Mouse (Mus musculus) stomach, postnatal 0 days (tissue): Measurements from ENCODE around the gene Chka. TPM values are rescaled to one million over a fixed set of nuclear protein-coding genes. Genes with fewer than 3 reads are reported as not detected.

Experiments used
- ATAC-seq: fragments of 200-750 bp; cut with Nextera tagmentation; 2 replicates; pipeline ENCODE4 v1.8.0; 2017; ENCODE audit not compliant: low FRiP score, low TSS enrichment
- DNase-seq: peaks from one replicate; pipeline ENCODE4 v3.0.0-alpha.2; 2016; ENCODE audit warnings: low spot score
- H3K27ac ChIP-seq: fragments of 300-500 bp; sonication (generic); replicated peaks from 2 replicates; pipeline ENCODE4 v1.5.1; 2014; ENCODE audit warnings: mild to moderate bottlenecking, control low read depth
- H3K27me3 ChIP-seq: fragments of 300-500 bp; sonication (generic); 2 replicates; pipeline ENCODE4 v1.6.1; 2014; ENCODE audit warnings: low read length; ENCODE audit not compliant: control insufficient read depth, insufficient read depth
- H3K36me3 ChIP-seq: fragments of 300-500 bp; sonication (generic); 2 replicates; pipeline ENCODE4 v1.6.1; 2014; ENCODE audit warnings: low read length, mixed read lengths; ENCODE audit not compliant: control insufficient read depth, insufficient read depth
- H3K4me1 ChIP-seq: fragments of 300-500 bp; sonication (generic); replicated peaks from 2 replicates; pipeline ENCODE4 v1.6.1; 2014; ENCODE audit warnings: antibody characterized with exemption; ENCODE audit not compliant: control insufficient read depth, insufficient read depth
- H3K4me2 ChIP-seq: fragments of 300-500 bp; sonication (generic); replicated peaks from 2 replicates; pipeline ENCODE4 v1.6.1; 2014; ENCODE audit warnings: low read depth, mild to moderate bottlenecking, control low read depth, moderate library complexity
- H3K4me3 ChIP-seq: fragments of 300-500 bp; sonication (generic); 2 replicates; pipeline ENCODE4 v1.5.1; 2014; ENCODE audit warnings: low read depth, low read length, control low read depth
- H3K9ac ChIP-seq: fragments of 300-500 bp; sonication (generic); 2 replicates; pipeline ENCODE4 v1.6.1; 2014; ENCODE audit warnings: mild to moderate bottlenecking, low read length, control low read depth, mixed read lengths
- H3K9me3 ChIP-seq: fragments of 300-500 bp; sonication (generic); 2 replicates; pipeline ENCODE4 v1.6.1; 2016; ENCODE audit warnings: low read length; ENCODE audit not compliant: control insufficient read depth
- CTCF ChIP-seq: IDR thresholded peaks from 2 replicates; pipeline ENCODE4 v1.5.1; 2016; ENCODE audit warnings: antibody characterized with exemption, low read depth, mild to moderate bottlenecking, moderate library complexity
- EP300 ChIP-seq: optimal IDR thresholded peaks from 2 replicates; pipeline ENCODE3; 2016; ENCODE audit warnings: antibody characterized with exemption
- WGBS: fragments of 180-500 bp; shearing (Covaris S2); extraction: QIAGEN DNeasy Blood & Tissue Kit; methylation state at CpG from one replicate; pipeline ENCODE4 v1.1.7; 2014; 5-methylcytosine and 5-hydroxymethylcytosine counted together
- polyA plus RNA-seq: library from polyadenylated mRNA; unstranded; fragments of >200 nt; fragmentation: Nextera tagmentation; extraction: Ambion mirVana; gene quantifications from 2 replicates; pipeline ENCODE4 v1.2.1, GENCODE M21; 2015

Chka gene
- polyA plus RNA-seq, 1 experiment from 2014 or later, result 21.2 TPM

DNA sequence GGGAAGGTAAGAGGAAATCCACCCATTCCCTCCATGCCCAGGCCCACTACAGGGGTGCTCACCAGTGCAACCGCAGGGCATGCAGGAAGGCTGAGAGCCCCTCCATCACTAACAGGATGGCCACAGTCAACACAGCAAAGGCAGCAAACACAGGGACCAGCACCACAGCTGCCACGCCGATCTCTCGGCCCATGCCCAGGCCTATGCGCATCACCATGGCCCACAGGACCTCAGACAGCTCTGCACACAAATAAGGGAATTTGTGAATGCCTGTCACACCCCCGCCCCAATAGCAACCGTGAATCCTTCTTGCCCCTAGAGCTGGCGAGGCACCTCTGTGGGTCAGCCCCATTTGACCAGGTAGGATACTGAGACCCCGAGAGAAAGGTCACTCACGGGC, 44.6 kb downstream of the Chka start:
- no peaks in the 10 kb centered on the region for H3K4me1 ChIP-seq
- no peak overlapping the region for H3K27ac ChIP-seq
- DNase-seq, result no peak
- no peak overlapping the region for H3K4me3 ChIP-seq
- no peaks in the 10 kb centered on the region for H3K27me3 ChIP-seq
- TF ChIP-seq CTCF (no peak), EP300 (no peak)
- H3K9me3 ChIP-seq, result no peaks in the 10 kb centered on the region
- WGBS, result 86% methylated on average over 10 of the region's 10 CpGs
- peaks cover 36% of the 10 kb centered on the region for H3K36me3 ChIP-seq
- no peak for ATAC-seq
- no peak overlapping the region for H3K4me2 ChIP-seq
- no peak overlapping the region for H3K9ac ChIP-seq

DNA sequence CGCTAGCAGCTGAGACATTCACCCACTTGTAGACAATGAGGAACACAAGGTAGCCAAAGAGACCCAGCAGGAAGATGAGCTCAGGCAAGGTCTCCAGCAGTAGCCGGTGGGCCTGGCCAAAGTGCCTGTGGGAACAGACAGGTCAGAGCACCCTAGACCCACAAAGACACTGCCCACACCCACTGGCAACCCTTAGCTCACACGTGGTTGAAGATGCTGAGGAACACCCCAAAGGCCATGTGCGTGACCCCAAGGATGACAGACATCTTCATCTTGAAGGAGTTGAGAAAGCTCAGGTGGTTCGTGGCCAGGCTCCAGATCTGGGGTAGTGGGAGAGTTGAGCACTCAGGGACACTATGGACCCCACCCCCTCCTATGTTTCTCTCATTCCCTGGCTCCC, 46.0 kb downstream of the Chka start:
- Histone ChIP-seq H3K4me3 (no peak overlapping the region), H3K36me3 (peaks cover 47% of the 10 kb centered on the region), H3K27me3 (no peaks in the 10 kb centered on the region), H3K4me1 (no peaks in the 10 kb centered on the region), H3K27ac (no peak overlapping the region), H3K9me3 (no peaks in the 10 kb centered on the region), H3K4me2 (no peak overlapping the region), H3K9ac (no peak overlapping the region)
- DNase-seq (no peak), ATAC-seq (no peak)
- WGBS, result 90% methylated on average over 5 of the region's 5 CpGs
- no peak for TF ChIP-seq CTCF
- no peak for TF ChIP-seq EP300

DNA sequence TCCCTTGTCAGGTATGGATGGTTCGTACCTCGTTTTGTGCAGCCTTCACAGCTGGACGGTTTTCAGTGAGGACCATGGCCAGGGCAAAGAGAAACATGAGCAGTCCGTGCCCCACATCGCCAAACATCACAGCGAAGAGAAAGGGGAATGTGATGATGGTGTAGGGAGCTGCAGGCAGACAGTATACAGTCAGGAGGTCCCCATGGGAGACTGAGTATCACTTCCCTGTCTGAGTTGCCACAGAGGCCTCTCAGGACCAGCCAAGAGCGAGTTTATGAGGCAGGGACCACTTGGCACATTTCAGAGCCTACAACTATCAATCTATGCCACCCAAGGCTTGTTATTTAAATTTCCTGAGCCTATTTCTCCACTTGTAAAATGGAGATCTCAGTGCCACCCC, 47.4 kb downstream of the Chka start:
- no peaks in the 10 kb centered on the region for H3K9me3 ChIP-seq
- no peaks in the 10 kb centered on the region for H3K4me1 ChIP-seq
- H3K27me3 ChIP-seq, result no peaks in the 10 kb centered on the region
- H3K36me3 ChIP-seq, result peaks cover 56% of the 10 kb centered on the region
- no peak overlapping the region for H3K27ac ChIP-seq
- DNase-seq, result no peak
- TF ChIP-seq CTCF (no peak), EP300 (no peak)
- no peak for ATAC-seq
- WGBS, result 78% methylated on average over 7 of the region's 7 CpGs
- no peak overlapping the region for H3K4me2 ChIP-seq
- no peak overlapping the region for H3K4me3 ChIP-seq
- no peak overlapping the region for H3K9ac ChIP-seq

DNA sequence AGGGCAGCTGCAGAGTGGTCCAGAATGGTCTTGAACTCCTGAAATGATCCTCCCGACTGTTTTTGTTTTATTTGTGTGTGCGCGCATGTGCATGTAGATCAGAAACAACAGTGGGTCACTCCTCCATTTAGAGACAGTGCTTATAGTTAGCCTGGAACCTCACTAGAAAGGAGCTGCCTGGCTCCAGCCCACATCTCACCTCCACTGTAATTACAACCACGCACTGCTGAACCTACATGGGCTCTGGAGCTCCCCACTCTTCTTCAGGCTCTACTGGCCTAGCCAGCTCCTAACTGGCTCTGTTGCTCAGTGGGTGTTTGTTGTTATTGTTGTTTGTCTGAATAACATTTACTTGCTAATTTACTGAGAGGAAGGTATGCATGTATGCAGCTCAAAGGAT, 48.0 kb downstream of the Chka start:
- no peak overlapping the region for H3K27ac ChIP-seq
- ATAC-seq (no peak), DNase-seq (no peak)
- no peak overlapping the region for H3K9ac ChIP-seq
- peaks cover 51% of the 10 kb centered on the region for H3K36me3 ChIP-seq
- no peak overlapping the region for H3K4me2 ChIP-seq
- H3K9me3 ChIP-seq, result no peaks in the 10 kb centered on the region
- WGBS, result 94% methylated on average over 4 of the region's 4 CpGs
- H3K4me3 ChIP-seq, result no peak overlapping the region
- no peaks in the 10 kb centered on the region for H3K4me1 ChIP-seq
- TF ChIP-seq EP300 (no peak), CTCF (no peak)
- H3K27me3 ChIP-seq, result no peaks in the 10 kb centered on the region

DNA sequence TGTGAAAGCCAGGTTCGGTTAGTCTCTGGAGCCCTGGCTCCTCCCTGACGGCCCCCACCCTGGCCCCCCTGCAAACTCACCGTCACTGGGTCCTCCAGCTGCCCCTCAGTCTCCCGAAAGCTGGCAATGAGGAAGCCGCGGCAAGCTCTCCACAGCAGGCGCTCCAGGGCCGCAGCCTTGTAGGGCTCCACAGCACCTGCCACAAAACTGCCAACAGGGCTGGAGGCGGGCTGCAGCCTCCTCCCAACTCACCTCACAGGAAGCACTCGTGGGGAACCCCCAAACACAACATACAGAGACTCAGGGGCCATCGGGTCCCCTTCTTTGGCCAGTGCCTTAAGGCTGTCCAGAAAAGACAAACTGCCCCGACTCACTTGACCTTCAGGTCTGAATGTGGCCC, 51.4 kb downstream of the Chka start:
- 84% methylated on average over 12 of the region's 12 CpGs for WGBS
- Histone ChIP-seq H3K4me1 (peaks cover 14% of the 10 kb centered on the region; the same call in 1 of the 2 replicates), H3K4me2 (no peak overlapping the region), H3K9ac (no peak overlapping the region), H3K27ac (no peak overlapping the region), H3K27me3 (no peaks in the 10 kb centered on the region), H3K9me3 (no peaks in the 10 kb centered on the region), H3K4me3 (no peak overlapping the region), H3K36me3 (peaks cover 29% of the 10 kb centered on the region)
- DNase-seq (no peak), ATAC-seq (no peak)
- no peak for TF ChIP-seq EP300
- TF ChIP-seq CTCF, result no peak

DNA sequence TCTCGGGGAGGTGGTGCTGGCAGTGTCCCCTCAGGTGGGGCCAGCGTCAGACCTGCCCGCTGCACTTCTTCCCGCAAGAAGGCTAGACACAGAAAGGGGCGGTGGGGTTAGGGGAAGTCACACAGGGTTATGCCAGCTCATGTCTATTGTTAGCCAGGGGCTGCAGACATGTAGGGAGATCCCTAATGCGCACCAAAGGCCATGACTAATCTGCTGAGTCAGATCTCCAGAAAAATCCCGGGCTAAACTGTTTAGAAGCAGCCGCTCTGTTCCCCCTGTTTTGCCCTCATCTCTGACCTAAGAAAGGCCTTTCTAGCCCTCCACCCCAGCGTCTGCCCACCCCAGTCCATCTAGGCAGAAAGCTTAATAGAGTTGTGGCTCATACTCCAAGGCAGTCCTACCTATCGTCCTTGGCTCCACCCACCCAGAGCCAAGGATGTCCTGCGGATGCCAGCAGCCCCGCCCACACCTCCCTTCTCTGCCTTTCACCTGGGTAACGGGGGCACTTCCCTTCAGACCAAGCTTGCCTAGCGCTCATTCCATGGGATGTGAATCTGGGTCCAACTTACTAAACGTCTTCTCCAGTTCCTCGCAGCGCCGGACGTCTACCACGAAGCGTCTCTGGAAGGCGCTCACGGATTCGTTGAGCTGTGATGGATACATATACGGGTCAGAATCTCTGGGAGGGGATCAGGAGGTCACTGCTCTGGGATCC, 52.2 kb downstream of the Chka start:
- no peak for ATAC-seq
- 75% methylated on average over 25 of the region's 25 CpGs for WGBS
- DNase-seq, result no peak
- Histone ChIP-seq H3K4me2 (no peak overlapping the region), H3K9ac (no peak overlapping the region), H3K36me3 (peaks cover 26% of the 10 kb centered on the region), H3K27me3 (no peaks in the 10 kb centered on the region), H3K9me3 (no peaks in the 10 kb centered on the region), H3K4me3 (no peak overlapping the region), H3K4me1 (peaks cover 14% of the 10 kb centered on the region; the same call in 1 of the 2 replicates), H3K27ac (no peak overlapping the region)
- no peak for TF ChIP-seq CTCF
- no peak for TF ChIP-seq EP300
